Mouse (Mus musculus): Measurements from ENCODE around the gene Igsf3.

The Igsf3 gene

GRCm38 (mm10) chr3:101444437-101444836 lies 67.6 kb downstream of the Igsf3 start:
- no peak for DNase-seq (ENCODE audit: low read depth)

- DNase-seq (ENCODE audit: low read depth): no peak
These were observed 70.4 kb downstream of the Igsf3 start for GRCm38 (mm10) chr3:101447239-101447638.

- no peak for DNase-seq (ENCODE audit: low read depth)
These were observed 71.9 kb downstream of the Igsf3 start for GRCm38 (mm10) chr3:101448765-101449164.

- DNase-seq (ENCODE audit: low read depth): no peak
These were observed 74.0 kb downstream of the Igsf3 start for GRCm38 (mm10) chr3:101450811-101451428.

- DNase-seq (ENCODE audit: low read depth): no peak
These were observed 83.7 kb downstream of the Igsf3 start for GRCm38 (mm10) chr3:101460618-101461017.

GRCm38 (mm10) chr3:101461046-101461445 lies 84.2 kb downstream of the Igsf3 start:
- no peak for DNase-seq (ENCODE audit: low read depth)

GRCm38 (mm10) chr3:101461816-101462215 lies 84.9 kb downstream of the Igsf3 start:
- DNase-seq (ENCODE audit: low read depth): no peak

- peak; percentile 88 for DNase-seq (ENCODE audit: low read depth)
These were observed 85.4 kb downstream of the Igsf3 start for GRCm38 (mm10) chr3:101462294-101462693.

- DNase-seq (ENCODE audit: low read depth): no peak
These were observed 86.6 kb downstream of the Igsf3 start for GRCm38 (mm10) chr3:101463491-101463890.

GRCm38 (mm10) chr3:101469675-101470074 lies 92.8 kb downstream of the Igsf3 start:
- no peak for DNase-seq (ENCODE audit: low read depth)

GRCm38 (mm10) chr3:101471881-101472280 lies 95.0 kb downstream of the Igsf3 start:
- DNase-seq (ENCODE audit: low read depth): no peak

GRCm38 (mm10) chr3:101481951-101482350 lies 105.1 kb downstream of the Igsf3 start:
- DNase-seq (ENCODE audit: low read depth): no peak

GRCm38 (mm10) chr3:101483256-101483983 lies 106.5 kb downstream of the Igsf3 start:
- no peak for DNase-seq (ENCODE audit: low read depth)

GRCm38 (mm10) chr3:101486054-101486765 lies 109.3 kb downstream of the Igsf3 start:
- no peak for DNase-seq (ENCODE audit: low read depth)

- no peak for DNase-seq (ENCODE audit: low read depth)
These were observed 110.6 kb downstream of the Igsf3 start for GRCm38 (mm10) chr3:101487436-101487835.

- DNase-seq (ENCODE audit: low read depth): no peak
These were observed 111.3 kb downstream of the Igsf3 start for GRCm38 (mm10) chr3:101488204-101488603.

- DNase-seq (ENCODE audit: low read depth): no peak
These were observed 113.6 kb downstream of the Igsf3 start for GRCm38 (mm10) chr3:101490515-101490914.

GRCm38 (mm10) chr3:101492908-101493307 lies 116.0 kb downstream of the Igsf3 start:
- DNase-seq (ENCODE audit: low read depth): no peak

- peak; percentile 95 for DNase-seq (ENCODE audit: low read depth)
These were observed 117.1 kb downstream of the Igsf3 start for GRCm38 (mm10) chr3:101493937-101494459.

- peak; percentile 24 for DNase-seq (ENCODE audit: low read depth)
These were observed 120.6 kb downstream of the Igsf3 start for GRCm38 (mm10) chr3:101497432-101498030.

GRCm38 (mm10) chr3:101499906-101500305 lies 123.0 kb downstream of the Igsf3 start:
- DNase-seq (ENCODE audit: low read depth): no peak

GRCm38 (mm10) chr3:101500393-101501051 lies 123.6 kb downstream of the Igsf3 start:
- DNase-seq (ENCODE audit: low read depth): no peak

Measured in naive thymus-derived CD4-positive, alpha-beta T cell, adult 2 months (primary cell).